Mouse (Mus musculus) thymus, adult 2 months (tissue): ENCODE measurements at regions not wholly inside any gene's neighbourhood (a gene's known extent, or its start where the extent isn't known, plus 50 kb on each side); places are given as distances from the start of the nearest gene placed in this dataset.

Experiments
- DNase-seq: peaks from one replicate; pipeline ENCODE4 v3.0.0; 2021
- H3K27ac ChIP-seq: fragments of 200-500 bp; 2 replicates; pipeline ENCODE4 v1.5.1; 2012; ENCODE audit warnings: low read length, control low read depth; ENCODE audit not compliant: control insufficient read depth, insufficient read depth
- H3K27me3 ChIP-seq: fragments of 200-500 bp; 2 replicates; pipeline ENCODE4 v1.6.1; 2012; ENCODE audit warnings: mild to moderate bottlenecking, low read length, moderate library complexity, mixed read lengths; ENCODE audit not compliant: control insufficient read depth, insufficient read depth
- H3K36me3 ChIP-seq: fragments of 200-500 bp; 2 replicates; pipeline ENCODE4 v1.6.1; 2012; ENCODE audit warnings: mild to moderate bottlenecking, low read length, moderate library complexity; ENCODE audit not compliant: control insufficient read depth, insufficient read depth
- H3K4me1 ChIP-seq: fragments of 200-500 bp; replicated peaks from 2 replicates; pipeline ENCODE4 v1.6.1; 2012; ENCODE audit warnings: low read length; ENCODE audit not compliant: control insufficient read depth, insufficient read depth
- H3K4me3 ChIP-seq: fragments of 200-500 bp; 2 replicates; pipeline ENCODE4 v1.5.1; 2012; ENCODE audit warnings: mild to moderate bottlenecking, low read length, control low read depth, moderate library complexity; ENCODE audit not compliant: control insufficient read depth, insufficient read depth
- CTCF ChIP-seq: fragments of 200-500 bp; IDR thresholded peaks from 2 replicates; pipeline ENCODE4 v1.5.1; 2012; ENCODE audit warnings: mild to moderate bottlenecking, control low read depth, low read length, moderate library complexity, borderline replicate concordance; ENCODE audit not compliant: control insufficient read depth, poor library complexity, insufficient read depth; ENCODE audit errors: extremely low read depth
- POLR2A ChIP-seq: fragments of 200-500 bp; IDR thresholded peaks from 2 replicates; pipeline ENCODE4 v1.6.1; 2012; ENCODE audit warnings: mild to moderate bottlenecking, low read length, control low read depth, moderate library complexity; ENCODE audit not compliant: control insufficient read depth, poor library complexity, insufficient read depth; ENCODE audit errors: extremely low read depth
- WGBS: fragments of 180-500 bp; shearing (Covaris S2); methylation state at CpG from one replicate; pipeline ENCODE4 v1.1.7; 2018; 5-methylcytosine and 5-hydroxymethylcytosine counted together

DNA sequence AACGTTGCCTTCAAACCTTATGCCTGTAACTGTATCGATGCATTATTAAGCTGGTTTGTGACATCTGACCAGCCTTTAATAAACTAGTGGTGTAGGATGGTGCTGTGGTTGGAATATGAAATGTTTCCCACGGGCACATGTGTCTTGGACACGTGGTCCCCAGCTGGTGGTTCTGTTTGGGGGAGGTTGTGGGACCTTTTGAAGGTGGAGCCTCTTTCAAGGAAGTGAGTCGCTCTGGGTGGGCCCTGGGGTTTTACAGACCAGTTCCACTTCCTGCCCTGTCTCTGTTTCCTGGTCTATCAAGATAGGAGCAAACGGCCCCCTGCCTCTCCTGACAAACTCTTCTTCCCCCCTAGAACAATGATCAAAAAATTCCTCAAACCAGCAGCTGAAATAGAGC, 232.1 kb downstream of the Gadd45g start:
- Histone ChIP-seq H3K27ac (peak overlapping the region; percentile 56; the same call in 1 of the 2 replicates), H3K4me1 (peaks cover 33% of the 10 kb centered on the region), H3K27me3 (no peaks in the 10 kb centered on the region), H3K4me3 (no peak overlapping the region), H3K36me3 (no peaks in the 10 kb centered on the region)
- TF ChIP-seq CTCF (no peak), POLR2A (no peak)
- peak; percentile 64 for DNase-seq
- 7% methylated on average over 6 of the region's 6 CpGs for WGBS

- no peak for DNase-seq
- TF ChIP-seq CTCF = no peak
- no peak for TF ChIP-seq POLR2A
- 56% methylated on average over 14 of the region's 14 CpGs for WGBS
- Histone ChIP-seq H3K4me1 (peaks cover 42% of the 10 kb centered on the region), H3K27ac (no peak overlapping the region), H3K36me3 (no peaks in the 10 kb centered on the region), H3K27me3 (no peaks in the 10 kb centered on the region), H3K4me3 (no peak overlapping the region)
Measured at GRCm38 (mm10) chr13:52079678-52080246, 233.3 kb downstream of the Gadd45g start.

DNA sequence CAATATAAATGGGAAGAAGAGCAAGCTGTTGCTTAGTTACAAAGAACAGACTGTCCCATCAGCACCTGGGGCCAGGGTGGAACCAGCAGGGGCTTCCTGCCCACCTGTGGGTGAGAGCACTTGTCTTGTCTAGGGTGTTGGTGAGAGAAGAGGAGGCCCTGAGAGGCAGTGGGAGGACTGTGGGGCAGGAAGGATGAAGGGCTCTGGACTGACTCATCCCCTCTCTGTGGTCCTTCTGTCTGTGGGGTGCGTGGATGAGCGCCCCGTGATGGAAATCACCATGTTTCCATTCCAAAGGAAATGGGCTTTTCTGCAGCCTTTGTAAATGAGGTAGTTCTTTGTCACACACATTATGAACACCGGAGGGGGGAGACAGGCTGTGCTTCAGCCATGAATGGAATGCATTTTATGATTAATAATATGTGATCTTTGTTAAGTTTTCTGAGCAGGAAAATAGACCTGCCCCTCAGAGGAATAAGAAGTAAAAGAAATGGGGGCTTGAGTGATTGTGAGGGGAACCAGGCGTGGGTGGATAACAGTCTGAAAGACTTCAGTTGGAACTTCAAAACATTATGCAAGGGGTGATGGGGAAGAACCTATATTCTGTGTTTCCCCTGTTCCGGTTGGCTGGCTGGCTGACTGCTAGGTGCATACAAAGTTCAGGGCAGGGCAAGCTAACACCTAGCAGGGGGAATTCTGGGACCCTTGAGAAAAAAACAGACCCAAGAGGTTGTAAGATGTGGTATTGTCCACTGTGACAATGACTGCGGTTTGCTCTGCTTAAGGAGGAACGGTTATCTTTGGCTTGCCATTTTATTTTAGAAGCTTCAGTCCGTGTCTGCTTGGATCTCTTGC, 237.3 kb downstream of the Gadd45g start:
- no peak for TF ChIP-seq POLR2A
- TF ChIP-seq CTCF = 0 out of 2 replicates have a peak, but pooled peaks have one; percentile 14
- H3K27ac ChIP-seq = peak overlapping the region; percentile 77

DNA sequence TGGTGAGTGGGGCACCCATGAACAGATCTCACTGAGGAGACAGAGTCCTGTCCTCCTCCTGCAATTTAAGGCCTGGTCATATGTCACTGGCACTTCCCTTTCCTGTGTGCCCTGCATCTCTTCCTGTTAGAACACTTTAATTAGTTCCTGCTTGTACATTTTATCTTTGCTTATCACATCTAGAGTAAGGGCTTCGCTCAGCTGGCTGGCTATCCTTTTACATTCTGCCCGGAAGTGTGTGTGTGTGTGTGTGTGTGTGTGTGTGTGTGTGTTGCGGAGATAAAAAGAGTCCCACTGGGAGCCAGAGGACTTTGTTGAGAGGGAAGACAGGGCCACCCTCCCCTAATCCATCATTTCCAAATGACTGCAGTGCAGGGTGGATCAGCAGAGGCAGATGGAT, 238.6 kb downstream of the Gadd45g start:
- TF ChIP-seq POLR2A (no peak), CTCF (no peak)
- H3K4me3 ChIP-seq = no peak overlapping the region
- peak; percentile 18 for DNase-seq
- no peaks in the 10 kb centered on the region for H3K36me3 ChIP-seq
- peaks cover 34% of the 10 kb centered on the region for H3K4me1 ChIP-seq
- 34% methylated on average over 3 of the region's 3 CpGs for WGBS
- H3K27me3 ChIP-seq = no peaks in the 10 kb centered on the region
- peak overlapping the region; percentile 46; the same call in 1 of the 2 replicates for H3K27ac ChIP-seq

More for the DNA sequence above, 237.3 kb downstream of the Gadd45g start:
- no peaks in the 10 kb centered on the region for H3K27me3 ChIP-seq
- peaks cover 43% of the 10 kb centered on the region for H3K4me1 ChIP-seq
- WGBS = 56% methylated on average over 9 of the region's 9 CpGs
- peak; percentile 59 for DNase-seq
- H3K4me3 ChIP-seq = no peak overlapping the region
- no peaks in the 10 kb centered on the region for H3K36me3 ChIP-seq

- no peak overlapping the region for H3K4me3 ChIP-seq
- 83% methylated on average over 8 of the region's 8 CpGs for WGBS
- no peaks in the 10 kb centered on the region for H3K27me3 ChIP-seq
- peaks cover 30% of the 10 kb centered on the region for H3K4me1 ChIP-seq
- H3K27ac ChIP-seq = no peak overlapping the region
- no peaks in the 10 kb centered on the region for H3K36me3 ChIP-seq
- DNase-seq = no peak
- no peak for TF ChIP-seq POLR2A
- TF ChIP-seq CTCF = no peak
Measured at GRCm38 (mm10) chr13:52088319-52088718, 241.8 kb downstream of the Gadd45g start.

GRCm38 (mm10) chr13:52090365-52090764, 243.9 kb downstream of the Gadd45g start:
- peaks cover 13% of the 10 kb centered on the region for H3K4me1 ChIP-seq
- H3K27ac ChIP-seq = no peak overlapping the region
- TF ChIP-seq POLR2A (no peak), CTCF (no peak)
- H3K36me3 ChIP-seq = no peaks in the 10 kb centered on the region
- H3K4me3 ChIP-seq = no peak overlapping the region
- no peaks in the 10 kb centered on the region for H3K27me3 ChIP-seq
- WGBS = 86% methylated on average over 4 of the region's 4 CpGs
- no peak for DNase-seq

- H3K27ac ChIP-seq = no peak overlapping the region
- WGBS = 87% methylated on average over 7 of the region's 7 CpGs
- no peaks in the 10 kb centered on the region for H3K27me3 ChIP-seq
- H3K4me1 ChIP-seq = peaks cover 15% of the 10 kb centered on the region
- DNase-seq = no peak
- H3K36me3 ChIP-seq = no peaks in the 10 kb centered on the region
- TF ChIP-seq CTCF (no peak), POLR2A (no peak)
- H3K4me3 ChIP-seq = no peak overlapping the region
Measured at GRCm38 (mm10) chr13:52094785-52095184, 248.3 kb downstream of the Gadd45g start.
